Mouse (Mus musculus) stomach, embryonic 14.5 days (tissue): Measurements from ENCODE around the gene Sympk. TPM values are rescaled to one million over a fixed set of nuclear protein-coding genes. Genes with fewer than 3 reads are reported as not detected.

Source experiments
- ATAC-seq: fragments of 200-750 bp; cut with Nextera tagmentation; 2 replicates; pipeline ENCODE4 v1.8.0; 2017; ENCODE audit warnings: low read depth, moderate TSS enrichment; ENCODE audit not compliant: insufficient number of reproducible peaks, insufficient read depth, low FRiP score
- H3K27ac ChIP-seq: fragments of 300-500 bp; sonication (generic); 2 replicates; pipeline ENCODE4 v1.5.1; 2014; ENCODE audit warnings: mild to moderate bottlenecking, low read length, moderate library complexity, mixed read lengths
- H3K27me3 ChIP-seq: fragments of 300-500 bp; sonication (generic); 2 replicates; pipeline ENCODE4 v1.6.1; 2014; ENCODE audit warnings: low read length, control low read depth, mixed read lengths; ENCODE audit not compliant: control insufficient read depth, insufficient read depth
- H3K36me3 ChIP-seq: fragments of 300-500 bp; sonication (generic); 2 replicates; pipeline ENCODE4 v1.6.1; 2014; ENCODE audit warnings: mild to moderate bottlenecking, control low read depth, low read length, moderate library complexity, mixed read lengths; ENCODE audit not compliant: control insufficient read depth, insufficient read depth
- H3K4me1 ChIP-seq: fragments of 300-500 bp; sonication (generic); 2 replicates; pipeline ENCODE4 v1.6.1; 2014; ENCODE audit warnings: low read length, control low read depth, mixed read lengths; ENCODE audit not compliant: control insufficient read depth, insufficient read depth
- H3K4me2 ChIP-seq: fragments of 300-500 bp; sonication (generic); replicated peaks from 2 replicates; pipeline ENCODE4 v1.6.1; 2014; ENCODE audit warnings: low read depth, low read length, control low read depth
- H3K4me3 ChIP-seq: fragments of 300-500 bp; sonication (generic); 2 replicates; pipeline ENCODE4 v1.5.1; 2014; ENCODE audit warnings: low read depth, low read length, control low read depth
- H3K9ac ChIP-seq: fragments of 300-500 bp; sonication (generic); replicated peaks from 2 replicates; pipeline ENCODE4 v1.6.1; 2014; ENCODE audit warnings: low read depth, mild to moderate bottlenecking, control low read depth, low read length, moderate library complexity, mixed read lengths
- H3K9me3 ChIP-seq: fragments of 300-500 bp; sonication (generic); 2 replicates; pipeline ENCODE4 v1.6.1; 2016; ENCODE audit warnings: low read depth, low read length, control low read depth; ENCODE audit not compliant: control insufficient read depth
- WGBS: fragments of 180-500 bp; shearing (Covaris S2); extraction: QIAGEN DNeasy Blood & Tissue Kit; methylation state at CpG from one replicate; pipeline ENCODE4 v1.1.7; 2014; 5-methylcytosine and 5-hydroxymethylcytosine counted together
- polyA plus RNA-seq: library from polyadenylated mRNA; unstranded; fragments of >200 nt; fragmentation: Nextera tagmentation; extraction: Ambion mirVana; gene quantifications from 2 replicates; pipeline ENCODE4 v1.2.1, GENCODE M21; 2014

Gene Sympk
- polyA plus RNA-seq = 21.7 and 23.7 TPM in 2 replicates

DNA sequence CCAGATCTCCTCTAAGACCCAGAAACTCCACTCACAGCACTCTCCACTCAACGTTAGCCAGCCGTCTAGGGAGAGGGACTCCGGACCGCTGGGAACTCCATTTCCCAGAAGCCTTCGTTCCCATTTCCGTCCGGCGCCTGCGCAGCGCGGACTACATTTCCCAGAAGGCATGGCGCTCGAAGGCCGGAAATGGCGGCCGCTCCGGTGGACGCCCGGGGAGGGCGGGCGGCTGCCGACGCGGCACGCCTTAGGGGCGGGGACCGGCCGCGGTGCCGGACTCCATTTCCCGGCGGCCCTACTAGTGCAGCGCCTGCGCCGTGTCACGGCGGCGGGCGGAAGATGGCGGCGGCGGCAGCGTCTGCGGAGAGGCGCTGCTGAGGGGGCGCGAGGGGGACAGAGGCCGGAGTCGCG, at the start of gene Sympk:
Gene Sympk (plus strand): TSS at position 282 of the 411 bp plus-strand sequence.
- Histone ChIP-seq H3K4me2 (peak within 1 kb of the TSS; percentile 59), H3K4me1 (peaks cover 14% of the 10 kb centered on the region), H3K27ac (peak within 1 kb of the TSS; percentile 48), H3K9ac (peak within 1 kb of the TSS; percentile 92), H3K9me3 (no peaks in the 10 kb centered on the region), H3K36me3 (peaks cover 6% of the 10 kb centered on the region), H3K27me3 (peaks cover 16% of the 10 kb centered on the region), H3K4me3 (peak within 1 kb of the TSS; percentile 95)
- ATAC-seq = peak; percentile 94
- WGBS = under 1% methylated on average over 50 of the region's 50 CpGs

- Histone ChIP-seq H3K27me3 (no peaks in the 10 kb centered on the region), H3K4me3 (no peak overlapping the region), H3K4me2 (no peak overlapping the region), H3K36me3 (no peaks in the 10 kb centered on the region), H3K9ac (no peak overlapping the region), H3K27ac (no peak overlapping the region), H3K9me3 (no peaks in the 10 kb centered on the region), H3K4me1 (no peaks in the 10 kb centered on the region)
- 77% methylated on average over 9 of the region's 9 CpGs for WGBS
- no peak for ATAC-seq
These were observed 45.8 kb upstream of the Sympk start for GRCm38 (mm10) chr7:18978381-18978780.

- ATAC-seq = no peak
- Histone ChIP-seq H3K27ac (no peak overlapping the region), H3K4me3 (no peak overlapping the region), H3K27me3 (no peaks in the 10 kb centered on the region), H3K9ac (no peak overlapping the region), H3K36me3 (no peaks in the 10 kb centered on the region), H3K4me1 (0 out of 2 replicates have a peak, but pooled peaks cover 5% of the 10 kb centered on the region), H3K9me3 (no peaks in the 10 kb centered on the region), H3K4me2 (no peak overlapping the region)
- 70% methylated on average over 2 of the region's 2 CpGs for WGBS
These were observed 37.7 kb upstream of the Sympk start for GRCm38 (mm10) chr7:18986503-18986902.

GRCm38 (mm10) chr7:18987100-18987499, 37.1 kb upstream of the Sympk start, which contains the start of gene Nanos2:
Gene Nanos2 (plus strand): TSS chr7:18987400.
- H3K4me1 ChIP-seq = 0 out of 2 replicates have a peak, but pooled peaks cover 6% of the 10 kb centered on the region
- H3K4me2 ChIP-seq = no peak within 1 kb of the TSS
- ATAC-seq = no peak
- no peaks in the 10 kb centered on the region for H3K36me3 ChIP-seq
- WGBS = 68% methylated on average over 2 of the region's 2 CpGs
- no peak within 1 kb of the TSS for H3K4me3 ChIP-seq
- no peak within 1 kb of the TSS for H3K27ac ChIP-seq
- no peaks in the 10 kb centered on the region for H3K27me3 ChIP-seq
- H3K9ac ChIP-seq = no peak within 1 kb of the TSS
- no peaks in the 10 kb centered on the region for H3K9me3 ChIP-seq

- H3K36me3 ChIP-seq = no peaks in the 10 kb centered on the region
- H3K4me3 ChIP-seq = no peak overlapping the region
- no peak overlapping the region for H3K9ac ChIP-seq
- 0 out of 2 replicates have a peak, but pooled peaks cover 6% of the 10 kb centered on the region for H3K4me1 ChIP-seq
- no peaks in the 10 kb centered on the region for H3K27me3 ChIP-seq
- no peak overlapping the region for H3K4me2 ChIP-seq
- H3K27ac ChIP-seq = no peak overlapping the region
- no peak for ATAC-seq
- 71% methylated on average over 13 of the region's 13 CpGs for WGBS
- H3K9me3 ChIP-seq = no peaks in the 10 kb centered on the region
These were observed 36.4 kb upstream of the Sympk start for GRCm38 (mm10) chr7:18987747-18988146.

DNA sequence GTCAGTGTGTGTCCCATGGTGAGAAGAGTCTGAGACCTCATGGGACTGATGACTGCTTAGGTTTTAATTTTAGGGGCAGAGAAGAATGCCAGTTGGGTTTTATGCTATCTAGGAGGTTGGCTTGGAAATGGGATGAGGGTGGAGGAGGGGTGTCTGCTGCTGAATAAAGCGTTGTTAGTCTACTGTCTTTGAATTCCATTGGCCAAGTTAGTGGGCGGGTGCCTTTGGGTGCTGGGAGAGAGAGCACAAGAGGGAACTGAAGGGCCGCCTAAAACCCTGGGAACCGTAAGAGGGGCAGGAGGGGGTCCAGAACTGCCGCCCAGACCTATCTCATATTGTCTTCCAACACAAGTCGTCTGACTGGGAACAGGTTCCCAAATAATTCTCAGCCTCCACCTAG, 35.4 kb upstream of the Sympk start:
- H3K27me3 ChIP-seq = no peaks in the 10 kb centered on the region
- no peaks in the 10 kb centered on the region for H3K9me3 ChIP-seq
- no peak overlapping the region for H3K9ac ChIP-seq
- H3K4me1 ChIP-seq = 0 out of 2 replicates have a peak, but pooled peaks cover 6% of the 10 kb centered on the region
- no peaks in the 10 kb centered on the region for H3K36me3 ChIP-seq
- H3K27ac ChIP-seq = no peak overlapping the region
- 66% methylated on average over 6 of the region's 6 CpGs for WGBS
- H3K4me2 ChIP-seq = no peak overlapping the region
- H3K4me3 ChIP-seq = no peak overlapping the region
- no peak for ATAC-seq

- ATAC-seq = no peak
- Histone ChIP-seq H3K27ac (no peak overlapping the region), H3K9ac (no peak overlapping the region), H3K27me3 (no peaks in the 10 kb centered on the region), H3K9me3 (no peaks in the 10 kb centered on the region), H3K36me3 (no peaks in the 10 kb centered on the region), H3K4me1 (0 out of 2 replicates have a peak, but pooled peaks cover 6% of the 10 kb centered on the region), H3K4me3 (peak overlapping the region; percentile 48), H3K4me2 (peak overlapping the region; percentile 88)
- 8% methylated on average over 5 of the region's 5 CpGs for WGBS
These were observed 34.2 kb upstream of the Sympk start for GRCm38 (mm10) chr7:18989995-18990394.

DNA sequence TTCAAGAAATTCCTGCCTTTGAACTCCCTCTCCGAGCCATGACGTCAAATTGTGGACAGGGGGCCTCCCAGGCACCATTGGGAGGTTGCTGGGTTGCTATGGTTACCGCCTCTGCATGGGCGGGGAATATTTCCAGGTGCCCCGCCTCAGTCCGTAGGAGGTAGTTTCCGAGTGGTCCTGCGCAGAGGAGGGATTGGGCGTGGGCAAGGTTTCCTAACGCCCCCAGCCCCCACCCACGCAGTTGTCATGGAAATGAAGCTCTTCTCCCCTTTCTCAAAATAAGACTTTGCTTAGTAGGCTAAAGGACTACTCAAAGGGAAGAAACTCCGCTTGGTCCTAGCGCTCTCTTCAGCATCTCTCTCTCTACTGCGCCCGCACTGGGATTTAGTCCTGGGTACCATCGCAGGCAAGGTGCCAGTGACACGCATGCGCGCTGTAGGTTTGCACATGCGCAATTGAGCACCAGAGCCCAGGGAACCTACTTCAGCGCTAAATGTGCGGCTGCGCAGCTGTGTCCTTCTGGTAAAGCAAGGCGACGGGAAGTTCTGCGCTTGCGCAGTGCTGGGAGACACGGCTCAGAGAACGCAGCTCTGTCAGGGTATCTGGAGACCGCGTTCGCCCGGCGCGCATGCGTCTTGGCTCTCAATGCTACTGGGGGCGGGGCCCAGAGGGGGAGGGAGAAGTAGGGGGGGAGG, 33.4 kb upstream of the Sympk start, which contains the start of gene Mypop:
Gene Mypop (plus strand): TSS at position 645 of the 695 bp plus-strand sequence.
- under 1% methylated on average over 36 of the region's 37 CpGs for WGBS
- ATAC-seq = peak; percentile 95
- peak within 1 kb of the TSS; percentile 30; the same call in 1 of the 2 replicates for H3K9ac ChIP-seq
- peak within 1 kb of the TSS; percentile 70; the same call in 1 of the 2 replicates for H3K27ac ChIP-seq
- H3K36me3 ChIP-seq = no peaks in the 10 kb centered on the region
- peak within 1 kb of the TSS; percentile 88 for H3K4me2 ChIP-seq
- H3K4me3 ChIP-seq = peak within 1 kb of the TSS; percentile 48
- 0 out of 2 replicates have a peak, but pooled peaks cover 6% of the 10 kb centered on the region for H3K4me1 ChIP-seq
- no peaks in the 10 kb centered on the region for H3K27me3 ChIP-seq
- H3K9me3 ChIP-seq = no peaks in the 10 kb centered on the region
